Mouse (Mus musculus) MEL (cell line): ENCODE measurements around the gene Ndufs4. TPM values are rescaled to one million over a fixed set of nuclear protein-coding genes. Genes with fewer than 3 reads are reported as not detected.
"Not testable (repeated sequence)": the region's sequence is repeated elsewhere in the genome, so short reads cannot be mapped to it uniquely, and the experiment has no call there.

Experiments
- DNase-seq: peaks from one replicate; pipeline ENCODE4 v3.0.0; 2011; ENCODE audit warnings: low read depth, low spot score
- H3K27ac ChIP-seq: 2 replicates; pipeline ENCODE4 v1.5.1; 2012; ENCODE audit warnings: low read depth, mild to moderate bottlenecking, control low read depth, low read length, moderate library complexity; ENCODE audit not compliant: control insufficient read depth
- H3K27me3 ChIP-seq, 2 experiments: fragments of 150-350 bp in 1 of 2; sonication (generic) in 1 of 2; 2 replicates each; pipeline ENCODE4 v1.6.1; 2012; ENCODE audit warnings: low read length in 2 of 2, mild to moderate bottlenecking in 2 of 2, improper control_type of control experiment in 1 of 2, moderate library complexity in 1 of 2; ENCODE audit not compliant: insufficient read depth in 2 of 2, control insufficient read depth in 1 of 2
- H3K36me3 ChIP-seq, 2 experiments: 2 replicates each; pipeline ENCODE4 v1.6.1; 2012 to 2014; ENCODE audit warnings: low read length in 2 of 2, improper control_type of control experiment in 1 of 2, inconsistent platforms in 1 of 2, mild to moderate bottlenecking in 1 of 2; ENCODE audit not compliant: insufficient read depth in 2 of 2, control insufficient read depth in 1 of 2
- H3K4me1 ChIP-seq, 2 experiments: fragments of 150-350 bp in 1 of 2; sonication (generic) in 1 of 2; 2 replicates each; pipeline ENCODE4 v1.6.1; 2012; ENCODE audit warnings: low read length in 2 of 2, improper control_type of control experiment in 1 of 2, mild to moderate bottlenecking in 1 of 2; ENCODE audit not compliant: insufficient read depth in 2 of 2, control insufficient read depth in 1 of 2
- H3K4me3 ChIP-seq, 2 experiments: fragments of 150-350 bp in 1 of 2; sonication (generic) in 1 of 2; 2 replicates each; pipeline ENCODE4 v1.5.1; 2012; ENCODE audit warnings: low read depth in 2 of 2, low read length in 2 of 2, mild to moderate bottlenecking in 2 of 2, moderate library complexity in 2 of 2, control low read depth in 1 of 2, improper control_type of control experiment in 1 of 2; ENCODE audit not compliant: control insufficient read depth in 1 of 2, insufficient read depth in 1 of 2
- H3K79me2 ChIP-seq: 2 replicates; pipeline ENCODE4 v1.6.1; 2012; ENCODE audit warnings: mild to moderate bottlenecking, low read length, moderate library complexity; ENCODE audit not compliant: control insufficient read depth, poor library complexity, insufficient read depth
- H3K9ac ChIP-seq: 2 replicates; pipeline ENCODE4 v1.6.1; 2012; ENCODE audit warnings: low read depth, mild to moderate bottlenecking, control low read depth, low read length, moderate library complexity; ENCODE audit not compliant: control insufficient read depth, poor library complexity, severe bottlenecking
- H3K9me3 ChIP-seq: fragments of 150-350 bp; sonication (generic); replicated peaks from 2 replicates; pipeline ENCODE4 v1.6.1; 2012; ENCODE audit warnings: mild to moderate bottlenecking, low read length, improper control_type of control experiment, moderate library complexity; ENCODE audit not compliant: insufficient read depth
- BHLHE40 ChIP-seq: IDR thresholded peaks from 2 replicates; pipeline ENCODE4 v1.6.1; 2012; ENCODE audit warnings: low read depth, mild to moderate bottlenecking, inconsistent platforms, low read length, improper control_type of control experiment, borderline replicate concordance
- CHD1 ChIP-seq: IDR thresholded peaks from 2 replicates; pipeline ENCODE4 v1.6.1; 2012; ENCODE audit warnings: low read depth, mild to moderate bottlenecking, inconsistent platforms, low read length, improper control_type of control experiment
- E2F4 ChIP-seq: IDR thresholded peaks from 2 replicates; pipeline ENCODE4 v1.6.1; 2011; ENCODE audit warnings: low read depth, low read length, improper control_type of control experiment, borderline replicate concordance
- EP300 ChIP-seq, 2 experiments: IDR thresholded peaks; 2 replicates each; pipeline ENCODE4 v1.6.1; 2011; ENCODE audit warnings: improper control_type of control experiment in 2 of 2, low read length in 2 of 2, low read depth in 1 of 2, mild to moderate bottlenecking in 1 of 2
- HCFC1 ChIP-seq: IDR thresholded peaks from 2 replicates; pipeline ENCODE4 v1.6.1; 2012; ENCODE audit warnings: low read depth, mild to moderate bottlenecking, inconsistent platforms, low read length, improper control_type of control experiment, moderate library complexity
- JUND ChIP-seq: IDR thresholded peaks from 2 replicates; pipeline ENCODE4 v1.6.1; 2011; ENCODE audit warnings: low read depth, mild to moderate bottlenecking, improper control_type of control experiment, low read length
- KAT2A ChIP-seq: conservative IDR thresholded peaks from 2 replicates; pipeline ENCODE4 v1.6.1; 2012; ENCODE audit warnings: low read depth, low read length, improper control_type of control experiment, inconsistent platforms
- MAFK ChIP-seq: IDR thresholded peaks from 2 replicates; pipeline ENCODE4 v1.6.1; 2011; ENCODE audit warnings: low read depth, mild to moderate bottlenecking, low read length, improper control_type of control experiment, borderline replicate concordance
- MAX ChIP-seq: IDR thresholded peaks from 2 replicates; pipeline ENCODE4 v1.6.1; 2011; ENCODE audit warnings: low read length, improper control_type of control experiment
- MXI1 ChIP-seq: IDR thresholded peaks from 2 replicates; pipeline ENCODE4 v1.6.1; 2011; ENCODE audit warnings: mild to moderate bottlenecking, low read depth, low read length, improper control_type of control experiment
- NRF1 ChIP-seq: IDR thresholded peaks from 2 replicates; pipeline ENCODE4 v1.6.1; 2014; ENCODE audit warnings: low read depth, mild to moderate bottlenecking, inconsistent platforms, low read length, improper control_type of control experiment, moderate library complexity; ENCODE audit not compliant: poor library complexity, insufficient read depth, severe bottlenecking
- POLR2A ChIP-seq, 2 experiments: IDR thresholded peaks; 2 replicates each; pipeline ENCODE4 v1.6.1; 2011 to 2012; ENCODE audit warnings: low read length in 2 of 2, mild to moderate bottlenecking in 2 of 2, control low read depth in 1 of 2, improper control_type of control experiment in 1 of 2, low read depth in 1 of 2, moderate library complexity in 1 of 2; ENCODE audit not compliant: control insufficient read depth in 1 of 2, insufficient read depth in 1 of 2, poor library complexity in 1 of 2
- POLR2AphosphoS2 ChIP-seq: IDR thresholded peaks from 2 replicates; pipeline ENCODE4 v1.6.1; 2011; ENCODE audit warnings: low read length, improper control_type of control experiment
- POLR2AphosphoS5 ChIP-seq: IDR thresholded peaks from 2 replicates; pipeline ENCODE4 v1.6.1; 2012; ENCODE audit warnings: low read depth, borderline replicate concordance, mild to moderate bottlenecking, inconsistent platforms, low read length, moderate library complexity, mixed read lengths
- TAL1 ChIP-seq: IDR thresholded peaks from 2 replicates; pipeline ENCODE4 v1.6.1; 2012; ENCODE audit warnings: mild to moderate bottlenecking, inconsistent platforms, low read length, moderate library complexity, mixed read lengths
- USF1 ChIP-seq: IDR thresholded peaks from 2 replicates; pipeline ENCODE4 v1.6.1; 2014; ENCODE audit warnings: low read depth, mild to moderate bottlenecking, inconsistent platforms, low read length, improper control_type of control experiment, moderate library complexity
- USF2 ChIP-seq, 2 experiments: IDR thresholded peaks; 2 replicates each; pipeline ENCODE4 v1.6.1; 2011 to 2012; ENCODE audit warnings: improper control_type of control experiment in 2 of 2, low read length in 2 of 2, borderline replicate concordance in 1 of 2, inconsistent platforms in 1 of 2, low read depth in 1 of 2, mild to moderate bottlenecking in 1 of 2; ENCODE audit not compliant: insufficient read depth in 1 of 2
- ZKSCAN1 ChIP-seq: IDR thresholded peaks from 2 replicates; pipeline ENCODE4 v1.6.1; 2012; ENCODE audit warnings: low read depth, mild to moderate bottlenecking, inconsistent platforms, low read length, improper control_type of control experiment, moderate library complexity
- ZMIZ1 ChIP-seq: IDR thresholded peaks from 2 replicates; pipeline ENCODE4 v1.6.1; 2012; ENCODE audit warnings: low read depth, mild to moderate bottlenecking, inconsistent platforms, low read length, improper control_type of control experiment, moderate library complexity
- polyA plus RNA-seq, 2 experiments: library from polyadenylated mRNA; stranded (reverse) in 1 of 2; unstranded in 1 of 2; fragments of >175 nt in 1 of 2; fragments of >200 nt in 1 of 2; gene quantifications; 2 replicates each; pipeline versions ENCODE4 v1.2.1 to v1.2.4; 2012; ENCODE audit warnings: low replicate concordance in 2 of 2, low read depth in 1 of 2; ENCODE audit not compliant: insufficient read length in 2 of 2, insufficient read depth in 1 of 2, missing spikeins in 1 of 2
- total RNA-seq: library from RNA; depleted of rRNA; stranded (reverse); fragments of 300-350 nt; gene quantifications from 2 replicates; pipeline ENCODE4 v1.2.3, GENCODE M21; 2012

The Ndufs4 gene
- total and polyA plus RNA-seq, 3 experiments, result 76.8 to 176 TPM; not detected in 1

DNA sequence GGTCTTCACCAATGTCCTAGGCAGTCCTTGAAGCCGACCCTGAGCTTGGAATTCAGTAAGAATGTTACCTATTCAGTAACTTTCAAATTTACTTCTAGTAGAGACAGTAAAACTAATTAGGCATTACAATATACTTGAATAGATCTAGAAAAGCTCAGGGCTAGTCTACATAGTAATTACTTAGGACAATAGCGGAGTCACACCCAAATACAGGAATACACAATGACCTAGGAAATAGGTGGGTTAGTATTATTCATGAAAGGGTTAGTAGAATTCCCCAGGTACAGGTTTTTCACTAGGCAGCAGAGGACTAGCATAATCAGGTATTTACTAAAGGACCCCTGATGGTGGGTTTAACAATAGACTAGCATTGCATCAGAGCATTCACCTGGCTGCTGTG, 109.4 kb downstream of the Ndufs4 start:
- H3K27ac ChIP-seq, H3K4me3 ChIP-seq, H3K36me3 ChIP-seq, H3K9me3 ChIP-seq, H3K9ac ChIP-seq, H3K4me1 ChIP-seq, H3K27me3 ChIP-seq, H3K79me2 ChIP-seq, DNase-seq: not testable (repeated sequence)

DNA sequence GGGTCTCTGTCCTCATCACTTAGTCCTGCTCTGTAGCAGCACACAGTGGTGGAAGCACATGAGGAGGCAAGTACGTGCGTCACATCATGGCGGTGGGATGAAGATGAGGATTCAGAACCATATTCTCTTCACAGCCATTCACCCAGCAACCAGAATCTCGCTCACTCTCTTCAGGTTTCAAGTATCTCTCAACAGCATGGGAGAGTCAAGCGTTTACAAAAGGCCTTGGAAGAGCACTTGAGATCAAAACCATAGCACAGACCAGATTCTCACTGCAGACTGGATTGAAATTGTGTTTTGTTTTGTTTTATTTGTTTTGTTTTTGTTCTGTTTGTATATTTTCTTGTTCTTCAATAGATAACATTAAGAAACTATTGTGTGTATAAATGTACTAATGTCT, 110.8 kb downstream of the Ndufs4 start:
- Histone ChIP-seq H3K4me1 (no peaks in the 10 kb centered on the region), H3K4me3 (no peak overlapping the region), H3K27me3 (no peaks in the 10 kb centered on the region), H3K79me2 (no peaks in the 10 kb centered on the region), H3K9me3 (no peaks in the 10 kb centered on the region), H3K36me3 (no peaks in the 10 kb centered on the region), H3K27ac (no peak overlapping the region), H3K9ac (no peak overlapping the region)
- TF ChIP-seq ZMIZ1 (no peak), HCFC1 (no peak), KAT2A (no peak), CHD1 (no peak), TAL1 (no peak), EP300 (IDR thresholded peaks at IDR 0.05; ENCODE audit: low read depth in 1 of 2, low read length in 2 of 2) (no peak), USF2 (IDR thresholded peaks at IDR 0.05; ENCODE audit: borderline replicate concordance in 1 of 2, insufficient read depth in 1 of 2, low read depth in 1 of 2, low read length in 2 of 2) (no peak), JUND (no peak), ZKSCAN1 (no peak), E2F4 (no peak), USF1 (no peak), NRF1 (no peak)
- no peak for DNase-seq

DNA sequence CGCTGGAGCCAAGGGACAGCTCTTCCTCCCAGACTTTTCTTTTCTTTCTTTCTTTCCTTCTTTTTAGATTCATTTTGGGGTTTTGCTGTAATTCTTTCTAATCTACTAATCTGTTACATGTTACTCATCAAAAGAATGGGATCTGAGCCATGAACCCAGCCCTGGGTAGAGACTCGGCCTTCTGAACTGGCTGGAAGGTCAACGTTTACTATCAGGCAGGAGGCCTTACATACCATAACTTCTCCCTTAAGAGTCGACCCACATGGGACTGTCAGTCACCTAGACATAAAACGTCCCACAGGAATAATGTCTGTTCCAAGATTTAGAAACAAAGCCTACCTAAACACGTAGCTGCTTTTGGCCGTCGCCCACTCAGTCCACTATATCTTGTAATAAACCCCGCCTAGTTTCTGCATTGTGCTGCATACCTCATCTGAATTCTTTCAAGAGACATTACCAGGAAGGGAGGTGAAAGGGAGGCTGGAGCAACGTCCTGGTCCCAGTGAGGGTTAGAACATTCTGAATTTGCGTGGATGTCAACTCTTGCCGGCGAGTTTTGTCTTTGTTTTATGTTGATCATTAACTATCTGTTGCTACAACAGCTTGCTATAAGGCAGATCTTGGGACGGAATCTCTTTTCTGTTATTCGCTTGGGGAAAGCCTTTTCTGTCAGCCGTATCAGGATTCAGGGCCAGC, 116.5 kb downstream of the Ndufs4 start:
- no peak overlapping the region for H3K4me3 ChIP-seq
- H3K27ac ChIP-seq, result no peak overlapping the region

More for the DNA sequence above, 116.5 kb downstream of the Ndufs4 start:
- no peak for TF ChIP-seq ZMIZ1
- TF ChIP-seq POLR2AphosphoS2, result no peak
- TF ChIP-seq POLR2A (IDR thresholded peaks at IDR 0.05; ENCODE audit: control insufficient read depth in 1 of 2, insufficient read depth in 1 of 2, low read depth in 1 of 2, low read length in 2 of 2, poor library complexity in 1 of 2), result no peak
- TF ChIP-seq POLR2AphosphoS5, result no peak
- TF ChIP-seq MAFK, result no peak
- no peak for TF ChIP-seq ZKSCAN1
- TF ChIP-seq USF1, result no peak
- TF ChIP-seq MXI1, result no peak
- TF ChIP-seq MAX, result no peak
- no peak for TF ChIP-seq JUND
- no peak for TF ChIP-seq E2F4
- TF ChIP-seq BHLHE40, result no peak
- Histone ChIP-seq H3K9me3 (no peaks in the 10 kb centered on the region), H3K4me1 (no peaks in the 10 kb centered on the region), H3K27me3 (no peaks in the 10 kb centered on the region), H3K9ac (no peak overlapping the region), H3K79me2 (no peaks in the 10 kb centered on the region), H3K36me3 (no peaks in the 10 kb centered on the region)
- DNase-seq, result no peak
